Mouse (Mus musculus) neutrophil, adult 65 days (primary cell): ENCODE data around the gene Lman1l. TPM values are rescaled to one million over a fixed set of nuclear protein-coding genes. Genes with fewer than 3 reads are reported as not detected.

Experiments
- total RNA-seq: library from RNA; stranded (reverse); gene quantifications from 2 replicates; pipeline ENCODE4 v1.2.4, GENCODE M21; 2023

The Lman1l gene
- total RNA-seq = not detected in 2 replicates

DNA sequence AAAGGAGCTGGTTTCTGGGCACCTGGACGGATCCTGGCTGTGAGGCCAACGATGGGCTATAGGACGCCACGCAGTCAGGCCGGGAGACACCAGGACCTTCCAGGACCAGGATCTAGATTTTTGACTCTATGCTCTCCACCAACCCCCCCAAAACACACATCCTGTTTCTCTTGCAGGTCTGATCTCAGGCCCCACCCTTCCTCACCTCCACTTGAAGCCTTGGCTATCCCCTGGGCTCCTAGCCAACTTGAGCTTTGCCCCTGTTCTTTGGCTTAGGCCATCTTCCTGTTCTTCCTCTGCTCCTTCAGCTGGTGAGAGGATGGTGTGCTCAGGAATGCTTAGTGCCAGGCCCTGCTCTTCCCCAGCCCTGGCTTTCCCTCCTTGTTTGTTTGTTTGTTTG is at the start of gene Lman1l:
Lman1l (minus strand) TSS at position 101 of the 400 bp plus-strand sequence.

DNA sequence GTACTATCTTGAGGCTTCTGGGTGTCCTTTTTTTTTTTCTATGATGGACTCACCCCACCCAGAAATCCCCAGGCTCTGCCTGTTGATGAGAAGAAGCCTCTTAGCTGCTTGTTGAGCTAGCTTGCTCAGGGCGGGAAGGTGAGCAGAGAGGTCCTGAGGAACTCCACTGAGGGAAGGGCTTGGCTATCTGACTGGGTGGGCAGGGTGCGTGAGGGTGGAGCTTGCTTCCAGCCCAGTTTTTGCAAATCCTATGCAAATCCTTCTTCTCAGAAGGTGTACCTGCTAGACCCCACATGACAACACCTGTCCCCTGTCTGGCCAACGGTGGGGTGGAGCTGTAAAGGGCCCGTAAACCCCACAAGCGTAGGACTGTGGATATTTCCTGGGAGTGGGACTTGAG is 32.7 kb upstream of the Lman1l start, which contains the start of gene Csk:
Csk (minus strand) TSS at position 349 of the 400 bp plus-strand sequence.

DNA sequence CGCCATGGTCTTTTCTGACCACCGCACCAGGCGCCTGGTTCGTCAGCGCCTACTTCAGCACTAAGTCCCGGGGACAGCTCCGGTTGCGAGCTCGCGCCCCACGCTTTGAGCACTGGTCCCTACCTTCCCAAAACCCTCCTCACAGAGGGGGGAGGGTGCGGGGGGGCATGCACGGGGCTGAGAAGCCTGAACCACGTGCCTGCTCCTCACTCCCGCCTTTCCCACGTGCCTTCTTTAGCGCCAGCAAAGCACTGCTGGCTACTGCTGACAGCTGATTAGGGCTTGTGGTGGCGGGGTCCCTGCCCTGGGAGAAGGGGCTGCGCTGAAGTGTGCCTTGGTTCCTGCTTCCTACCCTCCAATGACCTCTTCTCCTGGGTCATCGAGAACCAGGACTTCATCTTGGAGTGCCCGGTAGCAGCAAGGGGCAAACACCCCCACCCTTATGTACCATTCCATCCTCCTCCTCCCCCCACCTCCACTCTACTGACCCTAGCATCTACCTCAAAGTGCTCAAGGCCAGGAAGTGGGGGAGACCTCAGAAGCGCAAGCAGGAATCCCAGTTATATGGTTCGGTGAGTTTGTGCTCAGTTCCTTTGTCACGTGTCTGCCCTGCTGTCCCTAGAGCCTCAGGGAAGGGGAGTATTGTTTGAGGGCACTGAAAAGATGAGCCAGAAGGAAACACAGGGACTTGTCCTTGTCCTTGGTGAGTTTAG is 14.3 kb downstream of the Lman1l start, which contains the start of gene Cplx3:
Cplx3 (minus strand) TSS at position 143 of the 713 bp plus-strand sequence.

DNA sequence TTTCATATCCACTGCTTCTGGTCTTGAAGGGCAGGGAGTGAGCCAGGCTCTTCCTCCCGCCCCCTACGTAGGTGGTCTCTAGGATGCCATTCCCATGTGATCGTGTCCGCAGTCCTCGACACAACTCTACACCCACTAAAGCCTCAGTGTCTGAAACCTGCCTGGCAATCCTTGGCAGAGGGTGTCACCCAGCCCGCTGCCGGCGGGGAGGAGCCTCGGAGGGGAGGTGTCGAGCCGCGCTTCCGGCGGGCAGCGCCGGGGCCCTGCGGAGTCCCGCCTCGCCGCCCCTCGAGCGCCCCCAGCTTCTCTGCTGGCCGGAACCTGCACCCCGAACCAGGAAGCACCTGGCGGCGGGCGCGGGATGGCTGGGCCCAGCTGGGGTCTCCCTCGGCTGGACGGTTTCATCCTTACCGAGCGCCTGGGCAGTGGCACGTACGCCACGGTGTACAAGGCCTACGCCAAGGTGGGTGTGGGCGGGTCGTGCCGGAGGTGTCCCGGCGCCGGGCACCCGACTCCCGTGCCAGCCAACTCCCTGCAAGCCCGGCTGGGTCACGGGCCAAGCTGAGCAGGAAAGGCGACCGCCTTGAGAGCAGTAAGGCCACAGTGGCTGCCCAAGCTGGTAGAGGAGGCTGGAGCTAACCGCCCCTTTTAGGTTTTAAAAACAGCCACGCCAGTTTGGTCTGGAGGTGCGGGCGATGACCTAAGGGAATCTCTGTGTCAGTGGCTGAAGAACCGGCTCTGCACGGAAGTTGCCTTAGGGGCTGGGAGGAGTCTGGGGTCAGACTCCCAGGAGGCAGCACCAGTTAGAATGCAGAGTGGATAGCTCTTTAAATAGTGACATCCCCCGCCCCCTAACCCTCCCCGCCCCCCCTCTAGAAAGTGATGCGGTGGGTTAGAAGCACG is 31.1 kb downstream of the Lman1l start, which contains the start of gene Ulk3:
Ulk3 (plus strand) TSS at position 229 of the 903 bp plus-strand sequence.

DNA sequence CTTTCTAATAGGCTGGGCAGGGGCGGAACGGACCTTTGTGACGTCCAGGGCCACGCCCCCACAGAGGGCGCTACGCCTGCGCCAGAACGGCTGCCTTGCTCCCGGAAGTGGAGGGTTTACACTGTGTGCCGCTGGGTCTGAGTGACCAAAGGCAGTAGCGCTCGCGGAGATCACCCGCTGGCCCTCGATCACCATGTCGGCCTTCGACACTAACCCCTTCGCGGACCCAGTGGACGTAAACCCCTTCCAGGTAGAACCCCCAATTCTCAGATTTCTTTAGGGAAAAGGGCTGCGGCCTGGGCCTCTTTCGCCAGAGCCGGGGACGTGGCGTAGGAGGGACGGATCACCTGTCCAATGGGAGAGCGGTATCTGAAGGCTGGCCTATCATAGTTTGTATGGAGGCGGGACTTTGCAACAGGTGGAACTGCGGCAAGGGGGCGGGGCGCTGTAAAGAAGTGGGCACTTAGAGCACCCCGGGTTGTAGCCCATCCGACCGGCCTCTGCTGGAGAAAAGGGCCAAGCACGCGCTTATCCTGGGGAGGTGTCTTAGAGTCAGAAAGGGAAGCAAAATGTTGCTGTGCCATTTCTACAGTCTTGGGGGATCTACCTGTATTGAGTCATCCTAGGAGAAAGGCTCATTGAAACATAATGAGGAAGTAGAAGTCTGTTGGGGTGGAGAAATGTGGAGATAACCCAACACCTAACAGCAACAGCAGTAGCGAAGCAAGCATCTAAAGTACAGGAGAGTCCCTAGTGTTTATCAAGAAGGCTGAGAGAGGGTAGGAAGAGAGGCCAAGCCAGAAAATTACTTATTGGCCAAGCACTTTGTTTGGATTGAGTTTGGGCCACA is 59.5 kb downstream of the Lman1l start, which contains the start of gene Scamp2:
Scamp2 (plus strand) TSS at position 83 of the 850 bp plus-strand sequence.

Other genes starting within 250 kb of the Lman1l start
- gene Ppcdc, start 180.7 kb downstream of the Lman1l start, total RNA-seq = 27.3 and 40.8 TPM in 2 replicates
- 0.34 and 0.35 TPM in 2 replicates for gene Scamp5, start 152.7 kb downstream of the Lman1l start, total RNA-seq
- gene Rpp25, start 116.7 kb downstream of the Lman1l start, total RNA-seq = not detected in 2 replicates
- 102 and 107 TPM in 2 replicates for gene Cox5a, start 99.5 kb downstream of the Lman1l start, total RNA-seq
- 7.1 and 10.2 TPM in 2 replicates for gene Fam219b, start 83.2 kb downstream of the Lman1l start, total RNA-seq
- gene Mpi, start 68.0 kb downstream of the Lman1l start, total RNA-seq = 6.6 and 10.1 TPM in 2 replicates
- gene Scamp2, start 59.8 kb downstream of the Lman1l start, total RNA-seq = 192 and 234 TPM in 2 replicates
- 28.6 and 35.8 TPM in 2 replicates for gene Ulk3, start 31.3 kb downstream of the Lman1l start, total RNA-seq
- not detected in 2 replicates for gene Cplx3, start 14.5 kb downstream of the Lman1l start, total RNA-seq
- gene Csk, start 32.9 kb upstream of the Lman1l start, total RNA-seq = 161 and 173 TPM in 2 replicates
- not detected in 2 replicates for gene Cyp1a2, start 62.9 kb upstream of the Lman1l start, total RNA-seq
- gene Cyp1a1, start 67.2 kb upstream of the Lman1l start, total RNA-seq = not detected in 2 replicates
- 10.4 and 11.9 TPM in 2 replicates for gene Edc3, start 87.8 kb upstream of the Lman1l start, total RNA-seq
- gene Clk3, start 145.1 kb upstream of the Lman1l start, total RNA-seq = 208 and 260 TPM in 2 replicates
- 46.2 and 56.8 TPM in 2 replicates for gene Arid3b, start 216.0 kb upstream of the Lman1l start, total RNA-seq